Mouse (Mus musculus) myocyte (in vitro differentiated cells): ENCODE measurements around the gene Slx4. TPM values are rescaled to one million over a fixed set of nuclear protein-coding genes. Genes with fewer than 3 reads are reported as not detected.
"Not testable (repeated sequence)": the region's sequence is repeated elsewhere in the genome, so short reads cannot be mapped to it uniquely, and the experiment has no call there.

ENCODE experiments used
- H3K27me3 ChIP-seq: one replicate; pipeline ENCODE4 v1.6.1; 2011; ENCODE audit not compliant: control insufficient read depth, insufficient read depth, insufficient read length
- H3K36me3 ChIP-seq: one replicate; pipeline ENCODE4 v1.6.1; 2011; ENCODE audit not compliant: control insufficient read depth, insufficient read depth
- H3K4me2 ChIP-seq: one replicate; pipeline ENCODE4 v1.6.1; 2011; ENCODE audit warnings: low read depth, control low read depth
- H3K4me3 ChIP-seq: one replicate; pipeline ENCODE4 v1.5.1; 2011; ENCODE audit warnings: mild to moderate bottlenecking, control low read depth, moderate library complexity
- H3K79me2 ChIP-seq: one replicate; pipeline ENCODE4 v1.6.1; 2011; ENCODE audit not compliant: control insufficient read depth, insufficient read depth
- H3ac ChIP-seq: one replicate; pipeline ENCODE4 v1.6.1; 2011; ENCODE audit not compliant: control insufficient read depth, insufficient read length
- CEBPB ChIP-seq: IDR thresholded peaks from 2 replicates; pipeline ENCODE4 v1.6.1; 2011; ENCODE audit warnings: mild to moderate bottlenecking, moderate library complexity; ENCODE audit not compliant: poor library complexity, insufficient read depth, severe bottlenecking
- E2F4 ChIP-seq: IDR thresholded peaks from one replicate; pipeline ENCODE4 v1.6.1; 2011; ENCODE audit warnings: mild to moderate bottlenecking, control low read depth, moderate library complexity; ENCODE audit not compliant: insufficient read depth
- MAX ChIP-seq: IDR thresholded peaks from one replicate; pipeline ENCODE4 v1.6.1; 2011; ENCODE audit warnings: low read depth, mild to moderate bottlenecking, control low read depth
- MYOD1 ChIP-seq, 3 experiments: IDR thresholded peaks; one replicate each; pipeline ENCODE4 v1.6.1; 2011; ENCODE audit warnings: control low read depth in 2 of 3, low read depth in 2 of 3, mild to moderate bottlenecking in 2 of 3, moderate library complexity in 1 of 3; ENCODE audit not compliant: insufficient read length in 2 of 3, control insufficient read depth in 1 of 3
- MYOG ChIP-seq, 3 experiments: IDR thresholded peaks; one replicate each; pipeline ENCODE4 v1.6.1; 2011; ENCODE audit warnings: control low read depth in 2 of 3, low read depth in 2 of 3, mild to moderate bottlenecking in 2 of 3; ENCODE audit not compliant: insufficient read length in 2 of 3, control insufficient read depth in 1 of 3, insufficient read depth in 1 of 3
- POLR2A ChIP-seq: IDR thresholded peaks from one replicate; pipeline ENCODE4 v1.6.1; 2011; ENCODE audit warnings: low read depth, mild to moderate bottlenecking, control low read depth, moderate library complexity; ENCODE audit not compliant: insufficient read length
- POLR2AphosphoS2 ChIP-seq: IDR thresholded peaks from one replicate; pipeline ENCODE4 v1.6.1; 2011; ENCODE audit warnings: low read depth, control low read depth; ENCODE audit not compliant: insufficient read length
- REST ChIP-seq: IDR thresholded peaks from one replicate; pipeline ENCODE4 v1.6.1; 2011; ENCODE audit warnings: mild to moderate bottlenecking, control low read depth, moderate library complexity; ENCODE audit not compliant: insufficient read depth, insufficient read length
- SRF ChIP-seq: IDR thresholded peaks from one replicate; pipeline ENCODE4 v1.6.1; 2011; ENCODE audit warnings: low read depth; ENCODE audit not compliant: control insufficient read depth, insufficient read length
- TCF12 ChIP-seq: IDR thresholded peaks from one replicate; pipeline ENCODE4 v1.6.1; 2011; ENCODE audit warnings: mild to moderate bottlenecking, control low read depth; ENCODE audit not compliant: poor library complexity, insufficient read depth, severe bottlenecking
- TCF3 ChIP-seq: IDR thresholded peaks from one replicate; pipeline ENCODE4 v1.6.1; 2011; ENCODE audit warnings: low read depth, control low read depth; ENCODE audit not compliant: insufficient read length
- USF1 ChIP-seq: IDR thresholded peaks from one replicate; pipeline ENCODE4 v1.6.1; 2011; ENCODE audit warnings: low read depth, mild to moderate bottlenecking, control low read depth, moderate library complexity
- polyA plus RNA-seq: library from polyadenylated mRNA; unstranded; fragments of >200 nt; fragmentation: generic; extraction: Trizol; gene quantifications from one replicate; pipeline ENCODE4 v1.2.1, GENCODE M21; 2012; ENCODE audit warnings: missing spikeins

The Slx4 gene
- polyA plus RNA-seq, 1 experiment, result 11.9 TPM

DNA sequence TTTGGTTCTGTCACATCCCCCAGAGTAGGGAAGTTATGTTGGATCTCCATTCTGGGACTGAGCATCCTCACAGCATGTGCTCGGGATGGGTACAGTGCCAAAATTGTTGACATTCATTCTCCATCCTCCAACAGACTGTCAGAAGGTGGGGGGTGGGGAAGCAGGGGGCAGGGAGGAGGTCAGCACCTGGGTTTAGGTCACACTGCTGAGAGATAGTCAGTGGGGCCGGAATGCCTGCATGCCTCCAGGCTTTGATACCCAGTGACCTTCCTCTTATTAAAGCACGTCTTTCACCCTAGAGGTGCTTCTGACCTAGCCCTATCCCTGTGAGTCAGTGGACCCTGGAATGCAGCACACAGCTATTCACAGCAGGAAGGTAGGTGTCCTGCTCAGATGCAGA, 26.9 kb downstream of the Slx4 start:
- no peak overlapping the region for H3K4me3 ChIP-seq
- TF ChIP-seq POLR2A, result no peak
- no peak for TF ChIP-seq POLR2AphosphoS2
- no peak for TF ChIP-seq MYOG (IDR thresholded peaks at IDR 0.05; ENCODE audit: control insufficient read depth in 1 of 3, insufficient read depth in 1 of 3, insufficient read length in 2 of 3, low read depth in 2 of 3)
- peaks cover 15% of the 10 kb centered on the region for H3K36me3 ChIP-seq
- H3K27me3 ChIP-seq, result no peaks in the 10 kb centered on the region
- no peak overlapping the region for H3K4me2 ChIP-seq
- no peak overlapping the region for H3ac ChIP-seq
- H3K79me2 ChIP-seq, result no peaks in the 10 kb centered on the region

GRCm38 (mm10) chr16:3976251-3976671, 27.3 kb downstream of the Slx4 start, which contains the start of gene Nlrc3:
Gene Nlrc3, minus strand, starts transcription at chr16:3976632.
- no peaks in the 10 kb centered on the region for H3K79me2 ChIP-seq
- H3K4me2 ChIP-seq, result no peak within 1 kb of the TSS
- TF ChIP-seq MAX (no peak), TCF12 (no peak), TCF3 (no peak), SRF (no peak), CEBPB (no peak), POLR2AphosphoS2 (no peak), POLR2A (no peak), MYOG (IDR thresholded peaks at IDR 0.05; ENCODE audit: control insufficient read depth in 1 of 3, insufficient read depth in 1 of 3, insufficient read length in 2 of 3, low read depth in 2 of 3) (no peak), MYOD1 (IDR thresholded peaks at IDR 0.05; ENCODE audit: control insufficient read depth in 1 of 3, insufficient read length in 2 of 3, low read depth in 2 of 3) (no peak), REST (no peak), E2F4 (no peak), USF1 (no peak)
- H3K4me3 ChIP-seq, result no peak within 1 kb of the TSS
- peaks cover 10% of the 10 kb centered on the region for H3K36me3 ChIP-seq
- H3ac ChIP-seq, result no peak within 1 kb of the TSS
- H3K27me3 ChIP-seq, result no peaks in the 10 kb centered on the region

DNA sequence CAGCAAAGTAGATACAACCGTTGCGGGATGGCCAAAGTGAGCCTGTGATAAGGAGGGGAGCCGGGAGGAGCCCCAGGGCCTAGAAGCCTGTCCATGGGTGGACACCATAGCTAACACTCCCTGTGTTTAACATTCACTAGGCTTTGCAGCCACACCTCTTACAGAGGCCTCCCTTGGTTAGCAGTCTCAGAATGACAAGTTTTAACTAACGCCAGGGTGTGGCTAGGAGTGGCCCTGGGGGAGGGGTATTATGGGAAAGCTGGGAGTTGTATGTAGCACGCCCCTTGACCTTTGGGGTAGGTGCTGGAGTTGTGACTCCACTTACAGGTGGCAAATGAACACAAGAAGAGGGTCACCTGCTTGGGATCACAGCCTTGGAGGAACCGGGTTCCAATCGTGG, 27.9 kb downstream of the Slx4 start:
- no peaks in the 10 kb centered on the region for H3K79me2 ChIP-seq
- H3ac ChIP-seq, result no peak overlapping the region
- H3K4me3 ChIP-seq, result no peak overlapping the region
- H3K4me2 ChIP-seq, result no peak overlapping the region
- H3K27me3 ChIP-seq, result no peaks in the 10 kb centered on the region
- H3K36me3 ChIP-seq, result peaks cover 7% of the 10 kb centered on the region
- no peak for TF ChIP-seq TCF3
- TF ChIP-seq POLR2AphosphoS2, result no peak
- TF ChIP-seq SRF, result no peak
- TF ChIP-seq USF1, result no peak
- TF ChIP-seq TCF12, result no peak
- no peak for TF ChIP-seq MAX
- TF ChIP-seq POLR2A, result no peak
- TF ChIP-seq REST, result no peak
- no peak for TF ChIP-seq MYOG (IDR thresholded peaks at IDR 0.05; ENCODE audit: control insufficient read depth in 1 of 3, insufficient read depth in 1 of 3, insufficient read length in 2 of 3, low read depth in 2 of 3)
- TF ChIP-seq E2F4, result no peak
- TF ChIP-seq MYOD1 (IDR thresholded peaks at IDR 0.05; ENCODE audit: control insufficient read depth in 1 of 3, insufficient read length in 2 of 3, low read depth in 2 of 3), result no peak

DNA sequence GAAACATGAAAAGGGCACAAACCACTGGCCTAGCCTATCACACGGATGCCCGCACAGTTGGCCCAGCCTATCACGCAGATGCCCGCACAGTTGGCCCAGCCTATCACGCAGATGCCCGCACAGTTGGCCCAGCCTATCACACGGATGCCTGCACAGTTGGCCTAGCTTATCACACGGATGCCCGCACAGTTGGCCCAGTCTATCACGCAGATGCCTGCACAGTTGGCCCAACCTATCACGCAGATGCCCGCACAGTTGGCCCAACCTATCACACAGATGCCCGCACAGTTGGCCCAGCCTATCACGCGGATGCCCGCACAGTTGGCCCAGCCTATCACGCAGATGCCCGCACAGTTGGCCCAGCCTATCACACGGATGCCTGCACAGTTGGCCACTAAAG, 29.1 kb downstream of the Slx4 start:
- peak; percentile 1 for TF ChIP-seq TCF3
- TF ChIP-seq TCF12, result peak; percentile 51
- peak in 2 of 3 experiments; percentile 60 to 91 for TF ChIP-seq MYOG (IDR thresholded peaks at IDR 0.05; ENCODE audit: control insufficient read depth in 1 of 3, insufficient read depth in 1 of 3, insufficient read length in 2 of 3, low read depth in 2 of 3)
- TF ChIP-seq MYOD1 (IDR thresholded peaks at IDR 0.05; ENCODE audit: control insufficient read depth in 1 of 3, insufficient read length in 2 of 3, low read depth in 2 of 3), result peak in 2 of 3 experiments; percentile 77 to 92
- not testable (repeated sequence) for H3ac ChIP-seq

GRCm38 (mm10) chr16:3965534-3965933, 38.0 kb downstream of the Slx4 start:
- TF ChIP-seq MYOG (IDR thresholded peaks at IDR 0.05; ENCODE audit: control insufficient read depth in 1 of 3, insufficient read depth in 1 of 3, insufficient read length in 2 of 3, low read depth in 2 of 3), result no peak
- no peak for TF ChIP-seq E2F4
- no peak for TF ChIP-seq MYOD1 (IDR thresholded peaks at IDR 0.05; ENCODE audit: control insufficient read depth in 1 of 3, insufficient read length in 2 of 3, low read depth in 2 of 3)
- no peak for TF ChIP-seq MAX
- no peak for TF ChIP-seq TCF12
- TF ChIP-seq POLR2A, result no peak
- TF ChIP-seq POLR2AphosphoS2, result no peak
- TF ChIP-seq CEBPB, result no peak
- no peak for TF ChIP-seq TCF3
- no peak for TF ChIP-seq REST
- no peak for TF ChIP-seq SRF
- TF ChIP-seq USF1, result no peak
- Histone ChIP-seq H3ac (no peak overlapping the region), H3K27me3 (peaks cover 6% of the 10 kb centered on the region), H3K4me3 (no peak overlapping the region), H3K4me2 (no peak overlapping the region), H3K36me3 (no peaks in the 10 kb centered on the region), H3K79me2 (no peaks in the 10 kb centered on the region)

More for the DNA sequence above, 29.1 kb downstream of the Slx4 start:
- H3K36me3 ChIP-seq, H3K27me3 ChIP-seq, H3K79me2 ChIP-seq, H3K4me3 ChIP-seq, H3K4me2 ChIP-seq: not testable (repeated sequence)
